Mouse (Mus musculus) layer of hippocampus, adult 2 months (tissue): ENCODE data around the gene Ascc1. TPM values are rescaled to one million over a fixed set of nuclear protein-coding genes. Genes with fewer than 3 reads are reported as not detected.
A peak's percentile ranks its signal among the peaks of the same experiment; 100 is the strongest.

ENCODE experiments used
- DNase-seq, 2 experiments: peaks; one replicate each; pipeline ENCODE4 v3.0.0; 2022; ENCODE audit warnings: low spot score in 2 of 2
- H3K27ac ChIP-seq: fragments of 200-600 bp; 2 replicates; pipeline ENCODE4 v1.8.1; 2022
- H3K4me3 ChIP-seq: fragments of 200-600 bp; 2 replicates; pipeline ENCODE4 v1.8.1; 2022; ENCODE audit warnings: mild to moderate bottlenecking
- CTCF ChIP-seq: fragments of 200-600 bp; conservative IDR thresholded peaks from 2 replicates; pipeline ENCODE4 v1.8.1; 2022; ENCODE audit warnings: antibody characterized with exemption, mild to moderate bottlenecking, moderate library complexity
- total RNA-seq, 2 experiments: library from RNA; stranded (reverse); gene quantifications; 2 replicates each; pipeline ENCODE4 v1.2.3; 2021

The Ascc1 gene
- total RNA-seq, 2 experiments from 2014 or later: 15.3 to 17.2 TPM

DNA sequence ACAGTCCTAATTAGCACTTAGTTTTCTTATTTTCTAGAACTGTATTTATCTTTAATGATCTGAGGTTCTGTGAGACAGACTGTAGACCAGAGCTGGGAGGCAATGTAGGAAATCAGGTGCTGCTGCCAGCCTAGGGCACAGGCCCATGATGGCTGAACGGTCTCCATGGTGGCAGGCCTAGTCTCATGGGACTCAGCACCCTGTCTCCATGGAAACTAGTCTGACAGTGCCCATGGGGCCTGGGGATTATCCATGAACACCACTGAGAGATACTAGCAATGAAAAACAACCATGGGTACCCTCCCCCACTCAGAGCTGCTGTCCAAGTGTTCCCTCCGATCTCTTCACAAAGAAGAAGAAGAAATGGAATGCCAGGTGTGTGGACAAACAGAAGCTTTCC lies 29.4 kb downstream of the Ascc1 start:
- no peak for DNase-seq
- 0 out of 2 replicates have a peak overlapping the region, but pooled peaks have one; percentile 4 for H3K27ac ChIP-seq

DNA sequence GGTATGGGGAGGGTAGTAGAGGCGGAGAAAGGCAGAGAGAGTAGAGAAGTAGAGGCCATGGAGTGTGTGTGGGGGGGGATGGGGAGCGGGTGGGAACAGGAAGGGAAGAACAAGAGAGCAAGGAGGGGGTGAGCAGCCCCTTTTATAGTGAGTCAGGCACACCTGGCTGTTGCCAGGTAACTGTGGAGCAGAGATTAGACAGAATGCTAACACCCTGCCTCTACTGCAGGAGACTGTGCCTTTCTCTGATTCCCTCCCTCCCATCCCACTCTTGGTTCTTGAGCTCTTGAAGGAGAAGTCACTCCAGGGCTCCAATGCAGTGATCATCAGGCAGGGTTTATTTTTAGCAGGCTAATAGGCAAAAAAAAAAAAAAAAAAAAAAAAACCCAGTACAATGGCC lies 30.0 kb downstream of the Ascc1 start:
- H3K27ac ChIP-seq: no peak overlapping the region; the same call in 1 of the 2 replicates
- no peak for TF ChIP-seq CTCF
- H3K4me3 ChIP-seq: no peak overlapping the region
- DNase-seq: no peak

More for the DNA sequence above, 29.4 kb downstream of the Ascc1 start:
- TF ChIP-seq CTCF: no peak
- H3K4me3 ChIP-seq: no peak overlapping the region

DNA sequence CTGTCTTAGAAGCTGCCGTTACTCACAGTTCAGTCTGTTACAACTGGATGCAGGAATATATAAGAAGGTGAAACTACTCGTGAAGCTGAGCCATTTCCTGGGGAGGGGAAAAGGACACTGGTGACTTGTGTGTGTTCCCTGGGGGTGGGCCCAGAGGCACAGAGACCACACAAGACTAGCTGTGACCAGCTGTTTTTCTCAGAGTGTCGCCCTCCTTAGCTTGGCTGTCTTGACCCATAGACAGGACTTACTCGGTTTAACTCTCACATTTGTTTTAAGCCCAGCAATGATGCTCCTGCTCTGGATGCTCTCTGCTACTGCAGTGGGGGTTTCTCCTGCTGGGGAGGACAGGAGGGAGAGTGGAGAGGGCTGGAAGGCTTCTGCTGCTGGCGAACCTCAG lies 30.5 kb downstream of the Ascc1 start:
- no peak overlapping the region; the same call in 1 of the 2 replicates for H3K27ac ChIP-seq
- H3K4me3 ChIP-seq: no peak overlapping the region
- no peak for TF ChIP-seq CTCF
- DNase-seq: no peak

GRCm38 (mm10) chr10:60034621-60035020 lies 32.0 kb downstream of the Ascc1 start:
- Histone ChIP-seq H3K27ac (no peak overlapping the region), H3K4me3 (no peak overlapping the region)
- DNase-seq: no peak
- TF ChIP-seq CTCF: no peak

- DNase-seq: no peak
- Histone ChIP-seq H3K4me3 (no peak overlapping the region), H3K27ac (no peak overlapping the region)
- no peak for TF ChIP-seq CTCF
Measured at GRCm38 (mm10) chr10:60035744-60036143, 33.1 kb downstream of the Ascc1 start.

DNA sequence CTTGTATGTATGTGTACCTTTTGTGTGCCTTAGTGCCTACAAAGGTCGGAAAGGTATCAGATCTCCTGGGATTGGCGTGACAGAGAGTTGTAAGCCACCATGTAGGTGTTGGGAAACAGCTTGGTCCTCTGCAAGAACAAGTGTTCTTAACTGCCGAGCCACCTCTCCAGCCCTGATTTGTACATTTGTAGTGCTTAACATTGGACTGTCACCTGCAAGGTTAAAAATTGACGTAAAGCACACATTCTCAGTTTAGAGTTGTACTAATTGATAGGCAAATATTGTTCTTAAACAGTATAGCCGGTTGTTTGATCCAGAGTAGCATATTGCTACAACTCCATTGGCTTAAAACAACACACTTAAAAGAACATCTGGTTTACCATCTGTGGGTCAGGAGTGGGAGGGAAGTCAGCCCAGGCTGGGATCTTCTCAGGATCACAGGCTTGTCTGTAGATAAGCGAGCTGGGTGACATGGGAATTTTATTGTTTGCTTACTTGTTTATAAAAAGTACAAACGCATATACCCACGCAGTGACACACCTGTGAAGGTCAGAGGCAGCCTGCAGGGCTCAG lies 39.8 kb downstream of the Ascc1 start:
- DNase-seq: no peak
- Histone ChIP-seq H3K27ac (no peak overlapping the region), H3K4me3 (no peak overlapping the region)
- no peak for TF ChIP-seq CTCF

DNA sequence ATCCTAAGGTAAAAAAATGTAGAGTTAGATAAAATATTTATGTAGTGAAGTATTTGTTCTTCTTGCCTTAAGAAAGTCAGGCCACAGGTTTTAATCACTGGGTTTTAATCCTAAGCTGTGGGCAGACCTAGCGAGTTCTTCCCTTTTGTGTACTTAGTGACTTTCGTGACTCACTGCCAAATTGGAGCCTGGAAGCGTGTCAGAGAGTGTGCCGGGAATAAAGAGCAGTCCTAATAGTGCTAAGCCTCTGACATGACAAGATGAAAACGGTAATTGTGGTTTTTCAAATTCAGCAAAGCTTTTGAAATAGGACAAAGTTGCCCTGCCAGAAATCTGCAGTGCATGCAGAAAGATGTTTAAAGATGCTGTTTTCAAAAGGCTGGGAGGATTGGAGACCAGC lies 44.1 kb downstream of the Ascc1 start:
- DNase-seq: peak; percentile 27 to 54
- Histone ChIP-seq H3K4me3 (no peak overlapping the region), H3K27ac (no peak overlapping the region)
- TF ChIP-seq CTCF: no peak

GRCm38 (mm10) chr10:60050581-60050980 lies 48.0 kb downstream of the Ascc1 start:
- H3K4me3 ChIP-seq: no peak overlapping the region
- no peak overlapping the region for H3K27ac ChIP-seq
- TF ChIP-seq CTCF: no peak
- no peak for DNase-seq

GRCm38 (mm10) chr10:60053073-60053472 lies 50.5 kb downstream of the Ascc1 start:
- DNase-seq: no peak
- no peak for TF ChIP-seq CTCF
- Histone ChIP-seq H3K4me3 (no peak overlapping the region), H3K27ac (peak overlapping the region; percentile 36)

DNA sequence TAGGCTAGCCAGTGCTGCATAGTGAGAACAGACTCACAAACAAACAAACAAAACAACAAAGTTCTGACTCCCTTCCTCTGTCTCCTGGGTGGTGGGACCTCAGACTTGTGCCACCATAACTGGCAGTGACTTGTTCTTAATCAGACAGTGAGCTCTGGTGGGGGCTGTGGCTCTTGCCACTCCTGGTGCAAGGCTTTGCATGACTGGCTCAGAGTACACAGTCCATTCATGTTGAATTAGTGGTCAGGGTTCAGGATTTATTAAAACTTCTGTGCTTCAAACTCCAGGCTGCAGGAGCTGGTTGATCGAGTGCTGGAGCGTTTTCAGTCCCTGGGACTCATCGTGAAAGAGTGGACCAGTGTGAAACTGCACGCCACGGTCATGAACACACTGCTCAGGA lies 59.6 kb downstream of the Ascc1 start:
- no peak for TF ChIP-seq CTCF
- no peak for DNase-seq
- H3K27ac ChIP-seq: no peak overlapping the region
- H3K4me3 ChIP-seq: no peak overlapping the region

GRCm38 (mm10) chr10:60062931-60063330 lies 60.3 kb downstream of the Ascc1 start:
- no peak for DNase-seq
- Histone ChIP-seq H3K27ac (no peak overlapping the region), H3K4me3 (no peak overlapping the region)
- TF ChIP-seq CTCF: no peak

DNA sequence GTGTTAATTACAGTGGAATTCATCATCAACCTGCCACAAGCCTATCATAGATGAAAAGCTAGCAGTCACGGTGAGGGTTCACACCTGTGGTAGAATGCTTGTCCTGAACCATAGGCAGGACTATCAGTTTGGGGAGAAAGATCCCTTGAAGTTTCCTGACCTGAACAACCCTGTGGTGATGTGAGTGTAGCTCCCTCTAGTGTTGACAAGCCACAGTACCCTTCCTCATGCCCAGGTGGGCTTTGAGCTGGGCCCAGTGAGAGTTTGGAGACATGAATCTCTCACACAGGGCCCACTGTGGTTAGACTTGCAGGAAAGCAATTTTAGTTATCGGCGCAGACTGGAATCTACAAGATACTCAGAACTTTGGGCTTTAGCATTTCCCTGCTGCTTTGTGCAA lies 63.9 kb downstream of the Ascc1 start:
- DNase-seq: peak in 1 of 2 experiments; percentile 52
- Histone ChIP-seq H3K27ac (no peak overlapping the region), H3K4me3 (no peak overlapping the region)
- TF ChIP-seq CTCF: peak; percentile 92

- no peak overlapping the region for H3K4me3 ChIP-seq
- DNase-seq: no peak
- TF ChIP-seq CTCF: no peak
- no peak overlapping the region for H3K27ac ChIP-seq
Measured at GRCm38 (mm10) chr10:60075159-60075558, 72.6 kb downstream of the Ascc1 start.

- H3K4me3 ChIP-seq: no peak overlapping the region
- DNase-seq: no peak
- H3K27ac ChIP-seq: no peak overlapping the region
- no peak for TF ChIP-seq CTCF
Measured at GRCm38 (mm10) chr10:60077226-60077625, 74.6 kb downstream of the Ascc1 start.
